Mouse (Mus musculus) left cerebral cortex, postnatal 36 days (tissue): ENCODE measurements around the gene Stk4. TPM values are rescaled to one million over a fixed set of nuclear protein-coding genes. Genes with fewer than 3 reads are reported as not detected.

Experiments used
- DNase-seq, 2 experiments: peaks; one replicate each; pipeline ENCODE4 v3.0.0; 2021 to 2022; ENCODE audit warnings: low spot score in 2 of 2, mixed read lengths in 1 of 2
- intact Hi-C: fragments of 180-260 bp; cut with DNase I; formaldehyde crosslinking; loops from one replicate; pipeline ENCODE4 v1.15.1; 2025
- total RNA-seq, 2 experiments: library from RNA; stranded (reverse); gene quantifications; 2 replicates each; pipeline ENCODE4 v1.2.3; 2021

The Stk4 gene
- total RNA-seq, 2 experiments from 2014 or later, result 31.1 to 39.7 TPM

- no peak for DNase-seq
- intact Hi-C loops, result no loop called here
Measured at GRCm38 (mm10) chr2:164115531-164115930, 45.4 kb downstream of the Stk4 start.

- no peak for DNase-seq
- intact Hi-C loops, result no loop called here
Measured at GRCm38 (mm10) chr2:164119503-164119902, 49.4 kb downstream of the Stk4 start.

GRCm38 (mm10) chr2:164123169-164123766 is 53.1 kb downstream of the Stk4 start:
- intact Hi-C loops, result no loop called here
- DNase-seq, result no peak

- intact Hi-C loops, result no loop called here
- peak; percentile 66 to 68 for DNase-seq
Measured at GRCm38 (mm10) chr2:164126533-164126955, 56.4 kb downstream of the Stk4 start.

- no peak for DNase-seq
- intact Hi-C loops, result no loop called here
Measured at GRCm38 (mm10) chr2:164127297-164127696, 57.2 kb downstream of the Stk4 start.

GRCm38 (mm10) chr2:164128576-164129411 is 58.7 kb downstream of the Stk4 start:
- intact Hi-C loops, result no loop called here
- no peak for DNase-seq

- no peak for DNase-seq
- intact Hi-C loops, result loop anchor here (5.0 to 10.0 kb wide), 2 partner anchors 213 to 256 kb away; partner anchors contain the start of gene Slpi
Measured at GRCm38 (mm10) chr2:164131586-164131985, 61.5 kb downstream of the Stk4 start.

GRCm38 (mm10) chr2:164134563-164134962 is 64.4 kb downstream of the Stk4 start:
- intact Hi-C loops, result loop anchor here (5.0 to 10.0 kb wide), 2 partner anchors 210 to 253 kb away; partner anchors contain the start of gene Slpi
- DNase-seq, result no peak

- DNase-seq, result no peak
- intact Hi-C loops, result loop anchor here (5.0 to 10.0 kb wide), 2 partner anchors 37 to 209 kb away; partner anchors contain the start of gene Kcns1
Measured at GRCm38 (mm10) chr2:164135367-164135766, 65.2 kb downstream of the Stk4 start.

GRCm38 (mm10) chr2:164136393-164136792 is 66.3 kb downstream of the Stk4 start:
- no peak for DNase-seq
- intact Hi-C loops, result loop anchor here (5.0 to 10.0 kb wide), 2 partner anchors 36 to 208 kb away; partner anchors contain the start of gene Kcns1

- intact Hi-C loops, result loop anchor here (5.0 to 10.0 kb wide), 2 partner anchors 35 to 207 kb away; partner anchors contain the start of gene Kcns1
- peak in 1 of 2 experiments; percentile 39 for DNase-seq
Measured at GRCm38 (mm10) chr2:164137754-164138153, 67.6 kb downstream of the Stk4 start.

- intact Hi-C loops, result no loop called here
- DNase-seq, result peak; percentile 54 to 59
Measured at GRCm38 (mm10) chr2:164142021-164142420, 71.9 kb downstream of the Stk4 start.

- intact Hi-C loops, result no loop called here
- DNase-seq, result no peak
Measured at GRCm38 (mm10) chr2:164144025-164144424, 73.9 kb downstream of the Stk4 start.

- no peak for DNase-seq
- intact Hi-C loops, result no loop called here
Measured at GRCm38 (mm10) chr2:164144541-164144940, 74.4 kb downstream of the Stk4 start.

GRCm38 (mm10) chr2:164146556-164146955 is 76.4 kb downstream of the Stk4 start:
- no peak for DNase-seq
- intact Hi-C loops, result no loop called here

- DNase-seq, result no peak
- intact Hi-C loops, result no loop called here
Measured at GRCm38 (mm10) chr2:164150086-164150760, 80.1 kb downstream of the Stk4 start.

GRCm38 (mm10) chr2:164152341-164152740 is 82.2 kb downstream of the Stk4 start:
- no peak for DNase-seq
- intact Hi-C loops, result no loop called here

GRCm38 (mm10) chr2:164154007-164154406 is 83.9 kb downstream of the Stk4 start:
- intact Hi-C loops, result no loop called here
- no peak for DNase-seq

- DNase-seq, result no peak
Measured at GRCm38 (mm10) chr2:164156158-164156557, 86.0 kb downstream of the Stk4 start.

GRCm38 (mm10) chr2:164158838-164159237 is 88.7 kb downstream of the Stk4 start:
- intact Hi-C loops, result no loop called here
- DNase-seq, result no peak

More at GRCm38 (mm10) chr2:164156158-164156557, 86.0 kb downstream of the Stk4 start:
- intact Hi-C loops, result no loop called here
